In genomic region chr14:50955942-50956508, GRCm38 (mm10) we compare ENCODE assay signal across 8 mouse cellular contexts. TPM values are rescaled to one million over a fixed set of nuclear protein-coding genes. Genes with fewer than 3 reads are reported as not detected.
DNase-seq lines count a peak whose midpoint lies in the region; ATAC-seq lines count a peak whose summit lies in the region.
"Not testable (repeated sequence)": the region's sequence is repeated elsewhere in the genome, so short reads cannot be mapped to it uniquely, and the experiment has no call there.

TSS of gene Pnp2 (plus strand) at chr14:50955992.

- H3K27me3 ChIP-seq in embryonic facial prominence, embryonic 11.5 days (ENCODE audit: control insufficient read depth, insufficient read depth, low read length); intestine, embryonic 14.5 days (replicated peaks; ENCODE audit: control insufficient read depth, insufficient read depth, low read length): not testable (repeated sequence)

- H3K4me3 ChIP-seq in embryonic facial prominence, embryonic 11.5 days (ENCODE audit: low read depth, low read length); intestine, embryonic 14.5 days (ENCODE audit: low read depth, low read length): not testable (repeated sequence)

- whole genome bisulfite sequencing in embryonic facial prominence, embryonic 11.5 days: 7% methylated on average over 19 of the region's 19 CpGs
- WGBS in intestine, embryonic 14.5 days: 9% methylated on average over 19 of the region's 19 CpGs

- peak; percentile 80 for ATAC-seq in embryonic facial prominence, embryonic 11.5 days (replicated peaks; ENCODE audit: insufficient number of reproducible peaks, low FRiP score, low TSS enrichment, low read depth)
- peak; percentile 71 for ATAC-seq in intestine, embryonic 14.5 days (replicated peaks; ENCODE audit: low FRiP score, low TSS enrichment, low read depth)

- not testable (repeated sequence) for H3K9ac ChIP-seq in embryonic facial prominence, embryonic 11.5 days (replicated peaks; ENCODE audit: low read length); intestine, embryonic 14.5 days (ENCODE audit: low read length)

- H3K27ac ChIP-seq in embryonic facial prominence, embryonic 11.5 days (replicated peaks; ENCODE audit: low read depth, low read length); intestine, embryonic 14.5 days (ENCODE audit: low read depth): not testable (repeated sequence)

- not testable (repeated sequence) for H3K4me1 ChIP-seq in embryonic facial prominence, embryonic 11.5 days (ENCODE audit: control insufficient read depth, insufficient read depth, low read length); intestine, embryonic 14.5 days (replicated peaks; ENCODE audit: control insufficient read depth, insufficient read depth, low read length)

- H3K36me3 ChIP-seq in embryonic facial prominence, embryonic 11.5 days (replicated peaks; ENCODE audit: control insufficient read depth, insufficient read depth, low read depth, low read length); intestine, embryonic 14.5 days (ENCODE audit: control insufficient read depth, insufficient read depth, low read length): not testable (repeated sequence)

- not testable (repeated sequence) for H3K9me3 ChIP-seq in embryonic facial prominence, embryonic 11.5 days (replicated peaks; ENCODE audit: control insufficient read depth, low read length); intestine, embryonic 14.5 days (ENCODE audit: control insufficient read depth, low read length)

- peak; percentile 56 to 82 for DNase-seq in adrenal gland, adult (ENCODE audit: inconsistent age in 2 of 2, low spot score in 1 of 2)
- DNase-seq in embryonic facial prominence, embryonic 11.5 days (ENCODE audit: low spot score): peak; percentile 20
- DNase-seq in heart, adult 11 months: peak; percentile 97
- DNase-seq in intestine, embryonic 14.5 days (ENCODE audit: low spot score): peak; percentile 63
- peak; percentile 33 to 34 for DNase-seq in left cerebral cortex, adult 8-10 months (ENCODE audit: low spot score in 2 of 2)
- peak; percentile 47 for DNase-seq in lung, postnatal 25 days (ENCODE audit: low spot score)
- peak; percentile 23 for DNase-seq in ovary, adult 18-20 months (ENCODE audit: low spot score)
- peak; percentile 22 for DNase-seq in thymus, postnatal 0 days (ENCODE audit: low spot score)

- not testable (repeated sequence) for H3K4me2 ChIP-seq in embryonic facial prominence, embryonic 11.5 days (ENCODE audit: low read depth, low read length)
- peak within 1 kb of the TSS; percentile 32; the same call in 1 of the 2 replicates for H3K4me2 ChIP-seq in intestine, embryonic 14.5 days (ENCODE audit: low read length)

RNA-seq across cellular contexts. Expression of gene Pnp2, which starts in this region (rescaled TPM):
- 0.36 and 0.47 TPM in 2 replicates for polyA plus RNA-seq in embryonic facial prominence, embryonic 11.5 days (2014; fragmentation: Nextera tagmentation; extraction: Ambion mirVana)
- polyA plus RNA-seq in intestine, embryonic 14.5 days (2014; fragmentation: Nextera tagmentation; extraction: Ambion mirVana): 0.93 and 1.1 TPM in 2 replicates
- total RNA-seq in left cerebral cortex, adult 8-10 months (2022): 1 to 10 TPM; 1.2 to 2.0 (median 1.4) TPM
- 0.69 and 1.1 TPM in 2 replicates for polyA plus RNA-seq in thymus, postnatal 0 days (2015; fragmentation: Nextera tagmentation; extraction: Ambion mirVana)

Comparison
In these comparisons a context has a peak if more than half of its experiments do, and no peak if none do; other contexts are left out.
1. Peak in DNase-seq and ATAC-seq in embryonic facial prominence, embryonic 11.5 days; RNA of the gene not detected or under 1 TPM.
2. DNase-seq: peak in every context shown above with its lines; median percentile 97 in heart, adult 11 months; 69 in adrenal gland, adult; 63 in intestine, embryonic 14.5 days; 47 in lung, postnatal 25 days; 34 in left cerebral cortex, adult 8-10 months; 23 in ovary, adult 18-20 months; 22 in thymus, postnatal 0 days; 20 in embryonic facial prominence, embryonic 11.5 days.